Mouse (Mus musculus) myocyte (in vitro differentiated cells): ENCODE data around the gene Gch1.

Source experiments
- CEBPB ChIP-seq: IDR thresholded peaks from 2 replicates; pipeline ENCODE4 v1.6.1; 2011; ENCODE audit warnings: mild to moderate bottlenecking, moderate library complexity; ENCODE audit not compliant: poor library complexity, insufficient read depth, severe bottlenecking
- E2F4 ChIP-seq: IDR thresholded peaks from one replicate; pipeline ENCODE4 v1.6.1; 2011; ENCODE audit warnings: mild to moderate bottlenecking, control low read depth, moderate library complexity; ENCODE audit not compliant: insufficient read depth
- MAX ChIP-seq: IDR thresholded peaks from one replicate; pipeline ENCODE4 v1.6.1; 2011; ENCODE audit warnings: low read depth, mild to moderate bottlenecking, control low read depth
- MYOD1 ChIP-seq, 3 experiments: IDR thresholded peaks; one replicate each; pipeline ENCODE4 v1.6.1; 2011; ENCODE audit warnings: control low read depth in 2 of 3, low read depth in 2 of 3, mild to moderate bottlenecking in 2 of 3, moderate library complexity in 1 of 3; ENCODE audit not compliant: insufficient read length in 2 of 3, control insufficient read depth in 1 of 3
- MYOG ChIP-seq, 3 experiments: IDR thresholded peaks; one replicate each; pipeline ENCODE4 v1.6.1; 2011; ENCODE audit warnings: control low read depth in 2 of 3, low read depth in 2 of 3, mild to moderate bottlenecking in 2 of 3; ENCODE audit not compliant: insufficient read length in 2 of 3, control insufficient read depth in 1 of 3, insufficient read depth in 1 of 3
- POLR2A ChIP-seq: IDR thresholded peaks from one replicate; pipeline ENCODE4 v1.6.1; 2011; ENCODE audit warnings: low read depth, mild to moderate bottlenecking, control low read depth, moderate library complexity; ENCODE audit not compliant: insufficient read length
- POLR2AphosphoS2 ChIP-seq: IDR thresholded peaks from one replicate; pipeline ENCODE4 v1.6.1; 2011; ENCODE audit warnings: low read depth, control low read depth; ENCODE audit not compliant: insufficient read length
- TCF12 ChIP-seq: IDR thresholded peaks from one replicate; pipeline ENCODE4 v1.6.1; 2011; ENCODE audit warnings: mild to moderate bottlenecking, control low read depth; ENCODE audit not compliant: poor library complexity, insufficient read depth, severe bottlenecking
- USF1 ChIP-seq: IDR thresholded peaks from one replicate; pipeline ENCODE4 v1.6.1; 2011; ENCODE audit warnings: low read depth, mild to moderate bottlenecking, control low read depth, moderate library complexity

DNA sequence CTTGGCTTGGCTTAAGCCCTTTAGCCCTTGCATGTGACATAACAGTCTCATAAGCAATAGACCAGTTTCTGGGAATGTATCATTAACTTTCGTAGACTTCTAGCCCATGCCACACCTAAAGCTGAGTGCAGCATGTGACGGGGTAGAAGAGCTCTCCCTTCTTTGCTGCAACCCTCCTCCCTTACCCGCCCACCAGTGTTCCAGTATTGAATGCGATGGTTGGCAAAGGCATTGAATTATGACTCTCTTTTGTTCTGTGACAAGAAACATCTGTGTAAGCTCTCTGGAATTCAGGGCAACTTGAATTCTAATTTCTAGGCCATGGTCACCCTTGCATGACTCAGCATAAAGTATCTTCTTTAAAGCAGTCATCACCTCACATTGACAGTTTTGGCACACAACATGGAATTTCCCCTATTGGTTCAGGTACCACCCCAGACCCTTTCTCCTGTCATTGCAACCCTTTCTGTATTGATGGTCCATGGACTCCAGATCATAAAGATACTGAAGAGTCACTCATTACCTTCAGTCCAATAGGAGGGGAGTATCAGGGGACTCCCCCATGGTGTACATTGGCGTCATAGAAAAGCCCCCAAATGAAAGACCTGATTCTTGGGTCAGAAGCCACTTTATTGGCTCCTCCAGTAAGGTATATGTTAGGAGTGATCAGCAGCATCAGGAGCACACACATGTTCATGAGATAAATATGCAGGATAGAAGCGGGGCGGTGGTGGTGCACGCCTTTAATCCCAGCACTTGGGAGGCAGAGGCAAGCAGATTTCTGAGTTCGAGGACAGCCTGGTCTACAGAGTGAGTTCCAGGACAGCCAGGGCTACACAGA lies 29.8 kb upstream of the Gch1 start:
- TF ChIP-seq POLR2A (no peak), POLR2AphosphoS2 (no peak), MYOD1 (IDR thresholded peaks at IDR 0.05; ENCODE audit: control insufficient read depth in 1 of 3, insufficient read length in 2 of 3, low read depth in 2 of 3) (no peak), CEBPB (no peak), MYOG (IDR thresholded peaks at IDR 0.05; ENCODE audit: control insufficient read depth in 1 of 3, insufficient read depth in 1 of 3, insufficient read length in 2 of 3, low read depth in 2 of 3) (no peak), MAX (no peak), E2F4 (no peak), TCF12 (no peak), USF1 (peak; percentile 10)
